Mouse (Mus musculus) heart, embryonic 12.5 days (tissue): ENCODE measurements around the gene Rtraf. TPM values are rescaled to one million over a fixed set of nuclear protein-coding genes. Genes with fewer than 3 reads are reported as not detected.

Experiments
- ATAC-seq: fragments of 200-750 bp; cut with Nextera tagmentation; 2 replicates; pipeline ENCODE4 v1.8.0; 2017; ENCODE audit warnings: moderate TSS enrichment, moderate library complexity; ENCODE audit not compliant: insufficient number of reproducible peaks, low FRiP score
- H3K27ac ChIP-seq: fragments of 300-500 bp; sonication (generic); 2 replicates; pipeline ENCODE4 v1.5.1; 2016; ENCODE audit warnings: mild to moderate bottlenecking, moderate library complexity; ENCODE audit not compliant: poor library complexity, severe bottlenecking
- H3K27me3 ChIP-seq: fragments of 300-500 bp; sonication (generic); replicated peaks from 2 replicates; pipeline ENCODE4 v1.6.1; 2016; ENCODE audit warnings: mild to moderate bottlenecking, moderate library complexity
- H3K36me3 ChIP-seq: fragments of 300-500 bp; sonication (generic); 2 replicates; pipeline ENCODE4 v1.6.1; 2016; ENCODE audit warnings: mild to moderate bottlenecking, moderate library complexity
- H3K4me1 ChIP-seq: fragments of 300-500 bp; sonication (generic); replicated peaks from 2 replicates; pipeline ENCODE4 v1.6.1; 2016; ENCODE audit warnings: mild to moderate bottlenecking
- H3K4me2 ChIP-seq: fragments of 300-500 bp; sonication (generic); 2 replicates; pipeline ENCODE4 v1.6.1; 2016; ENCODE audit warnings: mild to moderate bottlenecking, moderate library complexity
- H3K4me3 ChIP-seq: fragments of 300-500 bp; sonication (generic); 2 replicates; pipeline ENCODE4 v1.5.1; 2016; ENCODE audit warnings: mild to moderate bottlenecking
- H3K9ac ChIP-seq: fragments of 300-500 bp; sonication (generic); 2 replicates; pipeline ENCODE4 v1.6.1; 2016; ENCODE audit warnings: mild to moderate bottlenecking, moderate library complexity
- H3K9me3 ChIP-seq: fragments of 300-500 bp; sonication (generic); replicated peaks from 2 replicates; pipeline ENCODE4 v1.6.1; 2016; ENCODE audit warnings: mild to moderate bottlenecking, moderate library complexity
- WGBS: fragments of 180-500 bp; shearing (Covaris S2); methylation state at CpG from one replicate; pipeline ENCODE4 v1.1.7; 2016; 5-methylcytosine and 5-hydroxymethylcytosine counted together
- polyA plus RNA-seq: library from polyadenylated mRNA; unstranded; fragments of >200 nt; fragmentation: Nextera tagmentation; extraction: Ambion mirVana; gene quantifications from 2 replicates; pipeline ENCODE4 v1.2.1, GENCODE M21; 2016

Gene Rtraf
- polyA plus RNA-seq, 1 experiment from 2014 or later, result 193 TPM

GRCm38 (mm10) chr14:19771173-19771572, 52.5 kb downstream of the Rtraf start:
- H3K4me1 ChIP-seq, result peaks cover 60% of the 10 kb centered on the region
- no peaks in the 10 kb centered on the region for H3K27me3 ChIP-seq
- no peak overlapping the region for H3K4me2 ChIP-seq
- H3K4me3 ChIP-seq, result no peak overlapping the region
- H3K9me3 ChIP-seq, result peaks cover 1% of the 10 kb centered on the region; the same call in 1 of the 2 replicates
- no peak overlapping the region for H3K9ac ChIP-seq
- H3K36me3 ChIP-seq, result peaks cover 18% of the 10 kb centered on the region
- no peak overlapping the region for H3K27ac ChIP-seq
- WGBS, result 67% methylated on average over 7 of the region's 7 CpGs
- ATAC-seq, result no peak

GRCm38 (mm10) chr14:19769441-19770200, 54.0 kb downstream of the Rtraf start:
- no peak for ATAC-seq
- no peaks in the 10 kb centered on the region for H3K27me3 ChIP-seq
- no peak overlapping the region for H3K4me2 ChIP-seq
- no peak overlapping the region for H3K4me3 ChIP-seq
- H3K36me3 ChIP-seq, result peaks cover 27% of the 10 kb centered on the region
- 51% methylated on average over 6 of the region's 6 CpGs for WGBS
- no peak overlapping the region for H3K27ac ChIP-seq
- no peak overlapping the region for H3K9ac ChIP-seq
- H3K4me1 ChIP-seq, result peaks cover 55% of the 10 kb centered on the region
- H3K9me3 ChIP-seq, result no peaks in the 10 kb centered on the region

- H3K9ac ChIP-seq, result no peak overlapping the region
- H3K36me3 ChIP-seq, result peaks cover 28% of the 10 kb centered on the region
- WGBS, result 85% methylated on average over 6 of the region's 6 CpGs
- H3K4me1 ChIP-seq, result peaks cover 51% of the 10 kb centered on the region
- no peak for ATAC-seq
- no peaks in the 10 kb centered on the region for H3K27me3 ChIP-seq
- no peak overlapping the region for H3K4me2 ChIP-seq
- H3K27ac ChIP-seq, result no peak overlapping the region
- H3K4me3 ChIP-seq, result no peak overlapping the region
- no peaks in the 10 kb centered on the region for H3K9me3 ChIP-seq
Observed at GRCm38 (mm10) chr14:19768648-19769047, 55.0 kb downstream of the Rtraf start.

- WGBS, result 39% methylated on average over 1 of the region's 1 CpGs
- no peaks in the 10 kb centered on the region for H3K27me3 ChIP-seq
- H3K27ac ChIP-seq, result no peak overlapping the region
- H3K4me2 ChIP-seq, result no peak overlapping the region
- H3K4me3 ChIP-seq, result no peak overlapping the region
- H3K9ac ChIP-seq, result no peak overlapping the region
- no peaks in the 10 kb centered on the region for H3K9me3 ChIP-seq
- no peak for ATAC-seq
- peaks cover 56% of the 10 kb centered on the region for H3K4me1 ChIP-seq
- peaks cover 28% of the 10 kb centered on the region for H3K36me3 ChIP-seq
Observed at GRCm38 (mm10) chr14:19766380-19766649, 57.3 kb downstream of the Rtraf start.

GRCm38 (mm10) chr14:19765539-19766379, 57.9 kb downstream of the Rtraf start:
- Histone ChIP-seq H3K4me2 (no peak overlapping the region), H3K36me3 (peaks cover 28% of the 10 kb centered on the region), H3K27me3 (no peaks in the 10 kb centered on the region), H3K9ac (no peak overlapping the region), H3K4me3 (no peak overlapping the region), H3K27ac (no peak overlapping the region), H3K4me1 (peaks cover 55% of the 10 kb centered on the region), H3K9me3 (no peaks in the 10 kb centered on the region)
- WGBS, result 68% methylated on average over 9 of the region's 9 CpGs
- ATAC-seq, result no peak

- Histone ChIP-seq H3K4me1 (peaks cover 56% of the 10 kb centered on the region), H3K9me3 (no peaks in the 10 kb centered on the region), H3K27me3 (no peaks in the 10 kb centered on the region), H3K4me2 (no peak overlapping the region), H3K36me3 (peaks cover 25% of the 10 kb centered on the region), H3K9ac (no peak overlapping the region), H3K27ac (no peak overlapping the region), H3K4me3 (no peak overlapping the region)
- no peak for ATAC-seq
- WGBS, result 79% methylated on average over 8 of the region's 8 CpGs
Observed at GRCm38 (mm10) chr14:19764331-19764730, 59.3 kb downstream of the Rtraf start.

DNA sequence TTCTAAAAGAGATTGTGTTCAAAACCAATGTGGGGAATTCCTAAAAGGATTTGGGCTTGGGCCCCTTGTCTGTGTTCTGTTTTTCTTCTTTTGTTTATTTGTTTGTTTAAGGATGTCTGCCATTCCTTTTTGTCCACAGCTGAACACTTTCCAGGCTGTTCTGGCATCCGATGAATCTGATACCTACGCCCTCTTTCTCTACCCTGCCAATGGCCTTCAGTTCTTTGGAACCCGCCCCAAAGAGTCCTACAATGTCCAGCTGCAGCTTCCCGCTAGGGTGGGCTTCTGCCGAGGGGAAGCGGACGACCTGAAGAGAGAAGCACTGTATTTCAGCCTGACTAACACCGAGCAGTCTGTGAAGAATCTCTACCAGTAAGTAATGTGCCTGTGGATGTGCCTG, 60.1 kb downstream of the Rtraf start:
- H3K4me3 ChIP-seq, result no peak overlapping the region
- no peak for ATAC-seq
- no peak overlapping the region for H3K4me2 ChIP-seq
- H3K27me3 ChIP-seq, result no peaks in the 10 kb centered on the region
- H3K36me3 ChIP-seq, result peaks cover 18% of the 10 kb centered on the region
- 0 out of 2 replicates have a peak overlapping the region, but pooled peaks have one; percentile 29 for H3K9ac ChIP-seq
- H3K9me3 ChIP-seq, result no peaks in the 10 kb centered on the region
- H3K27ac ChIP-seq, result peak overlapping the region; percentile 30; the same call in 1 of the 2 replicates
- peaks cover 63% of the 10 kb centered on the region for H3K4me1 ChIP-seq
- whole genome bisulfite sequencing, result 26% methylated on average over 8 of the region's 8 CpGs

DNA sequence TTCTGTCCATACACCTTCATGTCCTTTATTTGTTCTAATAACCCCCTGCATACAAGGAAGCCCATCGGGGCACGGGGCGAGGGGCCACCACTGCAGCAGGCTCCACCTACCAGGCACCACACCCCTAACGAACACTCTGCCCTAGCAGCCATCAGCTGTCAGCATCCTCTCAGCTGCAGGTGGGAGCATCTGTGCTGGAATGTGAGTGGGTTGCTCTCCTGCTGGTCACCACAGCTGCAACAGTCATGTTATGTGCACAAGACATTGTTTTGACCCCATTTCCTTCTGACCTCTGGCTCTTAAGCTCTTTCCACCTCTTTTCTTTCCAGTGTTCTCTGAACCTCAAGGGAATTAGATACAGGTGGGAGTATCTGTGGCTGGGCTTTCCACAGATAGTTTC, 61.6 kb downstream of the Rtraf start:
- ATAC-seq, result 0 out of 2 replicates have a peak, but pooled peaks have one; percentile 18

More for the DNA sequence above, 61.6 kb downstream of the Rtraf start:
- no peak overlapping the region for H3K4me2 ChIP-seq
- no peak overlapping the region for H3K9ac ChIP-seq
- no peak overlapping the region for H3K27ac ChIP-seq
- H3K4me3 ChIP-seq, result no peak overlapping the region
- no peaks in the 10 kb centered on the region for H3K9me3 ChIP-seq
- peaks cover 22% of the 10 kb centered on the region for H3K36me3 ChIP-seq
- H3K27me3 ChIP-seq, result no peaks in the 10 kb centered on the region
- 29% methylated on average over 4 of the region's 4 CpGs for WGBS
- H3K4me1 ChIP-seq, result peaks cover 71% of the 10 kb centered on the region

Other genes starting within 250 kb of the Rtraf start
- 3.7 and 3.8 TPM in 2 replicates for gene Gm2237, start 238.7 kb downstream of the Rtraf start, polyA plus RNA-seq
- gene Gm5458, start 221.2 kb downstream of the Rtraf start, polyA plus RNA-seq, result not detected in 2 replicates
- 204 and 208 TPM in 2 replicates for gene Nid2, start 72.6 kb downstream of the Rtraf start, polyA plus RNA-seq
- 31.2 and 37.7 TPM in 2 replicates for gene Gng2, start 153.8 kb upstream of the Rtraf start, polyA plus RNA-seq